Mouse (Mus musculus) embryonic fibroblast, embryonic 13.5 days (primary cell): ENCODE measurements around the gene Fam171a2. TPM values are rescaled to one million over a fixed set of nuclear protein-coding genes. Genes with fewer than 3 reads are reported as not detected.

Source experiments
- H3K27ac ChIP-seq: 2 replicates; pipeline ENCODE4 v1.5.1; 2012; ENCODE audit warnings: low read length, control low read depth, inconsistent platforms; ENCODE audit not compliant: insufficient read depth
- H3K4me1 ChIP-seq: 2 replicates; pipeline ENCODE4 v1.6.1; 2011; ENCODE audit warnings: low read length; ENCODE audit not compliant: control insufficient read depth, insufficient read depth
- H3K4me3 ChIP-seq: 2 replicates; pipeline ENCODE4 v1.5.1; 2011; ENCODE audit warnings: mild to moderate bottlenecking, control low read depth, low read length; ENCODE audit not compliant: insufficient read depth
- CTCF ChIP-seq: IDR thresholded peaks from 2 replicates; pipeline ENCODE4 v1.5.1; 2011; ENCODE audit warnings: mild to moderate bottlenecking, control low read depth, low read length, moderate library complexity, borderline replicate concordance; ENCODE audit not compliant: insufficient read depth
- POLR2A ChIP-seq: IDR thresholded peaks from 2 replicates; pipeline ENCODE4 v1.6.1; 2011; ENCODE audit warnings: low read depth, mild to moderate bottlenecking, control low read depth, low read length, moderate library complexity
- polyA plus RNA-seq: library from polyadenylated mRNA; stranded (reverse); fragments of >200 nt; gene quantifications from 2 replicates; pipeline ENCODE4 v1.2.4, GENCODE M21; 2011; ENCODE audit warnings: low read depth; ENCODE audit not compliant: missing spikeins, insufficient read length

The Fam171a2 gene
- polyA plus RNA-seq, 1 experiment = 17.9 TPM

DNA sequence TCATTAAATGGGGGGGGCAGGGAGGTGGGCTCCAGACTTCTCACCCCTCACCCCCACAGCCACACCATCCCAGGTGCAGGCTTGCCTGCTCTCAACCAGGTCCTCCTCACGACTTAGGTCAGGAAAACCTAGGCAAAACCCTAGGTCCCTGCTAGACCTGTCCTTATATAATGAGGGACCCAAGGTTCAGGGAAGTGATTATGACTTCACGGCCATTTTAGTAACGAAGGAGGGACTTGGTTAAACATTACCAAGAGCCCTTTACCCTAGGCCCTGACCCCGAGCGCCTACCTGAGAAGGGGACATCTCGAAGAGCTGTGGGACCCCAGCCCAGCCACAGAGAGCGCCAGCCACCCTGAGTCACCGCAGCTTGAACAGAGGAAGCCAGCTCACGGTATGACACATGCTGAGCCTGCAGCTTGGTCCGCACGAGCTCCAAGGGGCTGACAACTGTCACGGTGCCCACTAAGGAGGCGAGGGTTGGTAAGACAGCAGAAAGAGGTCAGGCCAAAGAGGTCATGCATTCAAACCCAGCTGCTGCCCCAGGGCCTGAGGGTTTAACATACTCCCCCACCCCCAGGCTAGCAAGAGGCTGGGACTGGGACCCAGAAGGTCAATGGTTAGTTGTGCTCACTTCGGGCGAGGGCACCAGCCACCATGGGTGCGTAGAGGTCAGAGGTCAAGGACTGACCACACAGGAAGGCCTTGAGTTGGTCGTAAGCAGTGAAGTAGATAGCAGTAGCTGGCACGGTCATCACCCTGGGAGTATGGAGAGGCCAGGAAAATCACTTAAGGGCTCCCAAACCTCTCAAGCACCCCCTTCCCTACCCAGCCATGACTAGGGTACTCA is 43.1 kb downstream of the Fam171a2 start:
- TF ChIP-seq POLR2A = no peak
- TF ChIP-seq CTCF = no peak
- no peaks in the 10 kb centered on the region for H3K4me1 ChIP-seq
- H3K27ac ChIP-seq = no peak overlapping the region
- H3K4me3 ChIP-seq = no peak overlapping the region

DNA sequence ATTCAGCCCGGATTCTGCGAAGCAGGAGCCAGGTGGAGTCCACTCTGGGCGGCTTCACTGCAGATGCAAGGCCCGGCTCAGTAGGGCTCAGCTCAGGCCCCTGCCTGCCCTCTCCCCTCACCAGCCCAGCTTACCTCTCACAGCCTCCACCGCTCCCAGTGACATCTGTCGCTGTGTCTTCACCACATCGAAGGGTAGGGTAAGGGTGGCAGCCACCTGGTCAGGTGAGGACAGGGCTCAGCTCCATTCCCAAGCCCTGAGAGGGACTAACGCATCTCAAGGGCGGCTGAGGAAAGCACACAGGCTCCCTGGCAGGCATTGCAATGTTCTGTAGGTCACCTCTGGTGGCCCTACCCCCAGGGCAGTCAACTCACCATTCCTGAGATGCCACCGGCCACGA is 43.8 kb downstream of the Fam171a2 start:
- H3K4me3 ChIP-seq = no peak overlapping the region
- no peak overlapping the region for H3K27ac ChIP-seq
- no peaks in the 10 kb centered on the region for H3K4me1 ChIP-seq
- no peak for TF ChIP-seq CTCF

DNA sequence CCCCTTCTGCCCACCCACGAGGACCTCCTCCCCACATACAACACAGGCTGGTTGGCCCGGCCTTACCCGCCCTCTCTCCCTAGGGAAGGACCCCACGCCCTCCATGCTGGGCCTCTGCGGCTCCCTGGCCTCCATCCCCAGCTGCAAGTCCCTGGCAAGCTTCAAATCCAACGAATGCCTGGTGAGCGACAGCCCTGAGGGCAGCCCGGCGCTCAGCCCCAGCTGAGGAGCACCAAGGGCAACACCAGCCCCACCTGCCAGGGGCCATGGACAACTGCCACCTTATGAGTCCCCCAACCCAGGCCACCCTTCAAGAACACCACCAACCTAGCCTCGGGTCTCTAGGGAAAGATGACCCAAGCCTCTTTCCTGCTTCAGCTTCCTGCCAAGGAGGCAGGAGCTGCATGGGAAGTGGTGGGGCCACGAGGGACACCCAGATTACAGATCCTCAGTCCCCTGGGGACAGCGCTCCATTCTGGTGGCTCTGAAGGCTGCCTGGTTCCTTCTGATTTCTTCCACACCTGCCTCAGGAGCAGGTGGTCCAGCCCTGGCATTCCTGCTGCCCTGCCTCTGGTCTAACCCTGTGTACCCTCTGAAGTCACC is 45.5 kb downstream of the Fam171a2 start:
- Histone ChIP-seq H3K4me1 (no peaks in the 10 kb centered on the region), H3K4me3 (no peak overlapping the region), H3K27ac (no peak overlapping the region)
- TF ChIP-seq CTCF = no peak
- no peak for TF ChIP-seq POLR2A

GRCm38 (mm10) chr11:102400513-102401084 is 46.9 kb downstream of the Fam171a2 start:
- Histone ChIP-seq H3K27ac (no peak overlapping the region), H3K4me3 (no peak overlapping the region), H3K4me1 (no peaks in the 10 kb centered on the region)
- TF ChIP-seq CTCF = no peak
- no peak for TF ChIP-seq POLR2A

DNA sequence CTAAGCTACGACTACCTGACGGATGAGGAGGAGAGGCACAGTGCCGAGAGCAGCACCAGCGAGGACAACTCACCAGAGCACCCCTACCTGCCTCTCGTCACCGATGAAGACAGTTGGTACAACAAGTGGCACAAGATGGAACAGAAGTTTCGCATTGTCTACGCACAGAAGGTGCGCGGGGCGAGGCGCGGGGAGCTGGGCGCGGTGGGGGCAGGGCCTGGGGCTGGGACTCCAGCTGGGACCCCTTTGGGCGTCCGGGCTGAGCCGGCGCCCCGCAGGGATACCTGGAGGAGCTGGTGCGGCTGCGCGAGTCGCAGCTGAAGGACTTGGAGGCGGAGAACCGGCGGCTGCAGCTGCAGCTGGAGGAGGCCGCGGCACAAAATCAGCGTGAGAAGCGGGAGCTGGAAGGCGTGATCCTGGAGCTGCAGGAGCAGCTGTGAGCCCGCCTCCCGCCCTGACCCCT is 47.8 kb downstream of the Fam171a2 start:
- Histone ChIP-seq H3K27ac (no peak overlapping the region), H3K4me1 (no peaks in the 10 kb centered on the region), H3K4me3 (no peak overlapping the region)
- TF ChIP-seq POLR2A (no peak), CTCF (no peak)

DNA sequence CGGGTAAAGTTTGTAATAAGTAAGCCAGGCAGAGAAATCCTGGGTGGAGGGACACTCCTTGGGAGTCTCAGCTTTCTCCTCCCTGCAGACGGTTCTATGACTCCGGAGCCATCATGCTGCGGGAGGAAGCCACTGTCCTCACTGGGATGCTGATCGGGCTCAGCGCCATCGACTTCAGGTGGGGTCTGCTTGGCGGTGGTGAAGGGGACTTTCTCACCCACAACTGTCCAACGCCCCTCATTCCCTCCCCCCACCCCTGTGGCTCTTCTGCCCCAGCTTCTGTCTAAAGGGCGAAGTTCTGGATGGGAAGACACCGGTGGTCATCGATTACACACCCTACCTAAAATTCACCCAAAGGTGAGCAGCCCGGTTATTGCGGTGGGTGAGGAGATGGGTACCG is 48.4 kb downstream of the Fam171a2 start:
- Histone ChIP-seq H3K27ac (no peak overlapping the region), H3K4me3 (no peak overlapping the region), H3K4me1 (no peaks in the 10 kb centered on the region)
- no peak for TF ChIP-seq POLR2A
- TF ChIP-seq CTCF = no peak

GRCm38 (mm10) chr11:102398007-102398825 is 49.3 kb downstream of the Fam171a2 start:
- H3K4me1 ChIP-seq = no peaks in the 10 kb centered on the region
- TF ChIP-seq POLR2A (no peak), CTCF (no peak)
- H3K4me3 ChIP-seq = no peak overlapping the region
- H3K27ac ChIP-seq = no peak overlapping the region

DNA sequence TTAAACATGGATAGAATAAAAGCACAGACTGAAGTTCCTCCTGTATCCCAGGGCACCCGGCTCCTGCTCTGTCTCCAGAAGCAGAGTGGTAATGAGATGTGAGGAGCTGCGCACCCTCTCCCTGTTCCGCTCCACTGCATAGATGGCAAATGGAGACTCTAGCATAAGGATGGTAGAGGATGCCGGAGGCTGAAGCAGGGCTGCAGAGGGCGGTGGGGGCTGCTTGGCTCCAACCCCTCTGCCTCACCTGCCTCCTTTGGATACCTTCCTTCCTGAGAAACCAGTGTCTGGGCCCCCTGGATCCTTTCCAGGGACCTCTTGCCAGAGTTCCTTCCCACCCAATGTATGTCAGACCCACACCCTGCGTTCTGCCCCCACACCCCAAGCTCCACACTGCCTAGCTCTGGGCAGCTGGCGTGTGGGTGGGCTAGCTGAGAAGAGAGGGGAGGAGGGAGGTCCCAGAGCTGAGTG is 50.8 kb downstream of the Fam171a2 start:
- H3K27ac ChIP-seq = no peak overlapping the region
- TF ChIP-seq POLR2A (no peak), CTCF (no peak)
- H3K4me1 ChIP-seq = no peaks in the 10 kb centered on the region
- no peak overlapping the region for H3K4me3 ChIP-seq

- TF ChIP-seq CTCF (no peak), POLR2A (no peak)
- no peak overlapping the region for H3K4me3 ChIP-seq
- H3K27ac ChIP-seq = no peak overlapping the region
- no peaks in the 10 kb centered on the region for H3K4me1 ChIP-seq
Measured at GRCm38 (mm10) chr11:102396263-102396662, 51.2 kb downstream of the Fam171a2 start.
